Mouse (Mus musculus): Measurements from ENCODE around the gene Tspan5.

DNA sequence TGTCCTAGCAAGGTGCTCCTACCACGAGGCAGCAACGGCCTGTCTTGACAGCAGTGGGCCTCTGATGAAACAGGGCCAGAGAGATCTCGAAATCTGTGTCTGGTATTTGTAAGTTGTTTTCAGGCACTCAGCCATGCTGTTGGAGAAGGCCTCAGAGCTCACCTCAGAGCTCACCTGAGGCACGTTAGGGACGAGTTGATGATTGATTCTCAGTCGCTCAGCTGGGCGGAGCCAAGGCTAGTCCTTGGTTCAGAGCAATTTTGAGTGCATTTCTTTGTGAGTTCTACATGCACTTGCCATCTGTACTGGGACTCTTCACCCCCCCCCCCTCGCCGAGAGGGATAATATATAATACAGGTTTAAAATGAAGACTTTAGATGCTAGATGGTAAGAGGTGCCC, 21.9 kb downstream of the Tspan5 start:
- TF ChIP-seq CTCF (conservative IDR thresholded peaks at IDR 0.05; ENCODE audit: insufficient read depth, insufficient read length, low read depth, low read length) = no peak
- no peak for TF ChIP-seq POLR2A (IDR thresholded peaks at IDR 0.05; ENCODE audit: low read depth, low read length)
